Mouse (Mus musculus) spleen, postnatal 36 days (tissue): Measurements from ENCODE around the gene Kif15.
A peak's percentile ranks its signal among the peaks of the same experiment; 100 is the strongest.

ENCODE experiments used
- DNase-seq, 2 experiments: peaks; one replicate each; pipeline ENCODE4 v3.0.0; 2022; ENCODE audit warnings: low spot score in 2 of 2, mixed read lengths in 1 of 2

Gene Kif15

DNA sequence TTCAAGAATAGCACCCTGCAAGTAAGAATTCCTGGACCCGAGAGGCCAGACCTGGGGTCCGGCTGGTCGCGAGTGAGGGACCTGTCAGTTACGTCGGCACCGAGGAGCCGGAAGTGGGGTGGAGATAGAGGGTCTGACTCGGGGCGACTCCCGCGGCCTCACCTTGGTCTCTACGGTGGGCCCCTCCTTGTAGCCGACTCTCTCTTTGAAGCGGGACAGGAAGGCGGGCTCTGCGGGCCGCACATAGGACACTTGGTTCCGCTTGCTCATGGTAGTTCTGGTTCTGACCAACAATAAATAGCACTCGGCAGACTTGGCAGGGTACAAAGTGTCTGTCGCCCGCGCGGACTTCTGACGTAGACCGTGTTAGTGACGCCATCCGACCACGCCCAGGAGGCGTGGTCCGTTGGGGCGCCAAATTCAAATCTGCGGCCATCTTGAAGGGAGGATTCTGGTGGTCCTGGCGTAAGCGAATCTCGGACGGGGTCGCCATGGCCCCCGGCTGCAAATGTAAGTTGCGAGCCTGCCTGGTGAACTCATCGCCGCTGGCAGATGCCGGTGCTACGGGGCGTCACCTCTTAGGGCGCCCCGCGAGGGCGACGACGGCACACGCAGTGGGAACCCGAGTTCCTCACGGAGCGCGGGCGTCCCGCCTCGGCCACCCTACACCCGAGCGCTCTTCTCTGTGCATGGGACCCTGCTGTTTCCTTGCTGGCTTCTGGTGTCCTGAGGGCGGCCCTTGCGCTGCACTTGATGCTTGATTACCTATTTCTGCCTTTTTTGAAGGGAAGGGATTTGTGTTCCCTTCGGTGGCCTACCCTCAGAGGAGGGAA, at the start of gene Kif15, which contains the start of gene 1110059G10Rik:
Gene Kif15 (plus strand): TSS at position 404 of the 833 bp plus-strand sequence.
Gene 1110059G10Rik (minus strand): TSS at position 358 of the 833 bp plus-strand sequence.
- DNase-seq, result peak; percentile 82 to 90

DNA sequence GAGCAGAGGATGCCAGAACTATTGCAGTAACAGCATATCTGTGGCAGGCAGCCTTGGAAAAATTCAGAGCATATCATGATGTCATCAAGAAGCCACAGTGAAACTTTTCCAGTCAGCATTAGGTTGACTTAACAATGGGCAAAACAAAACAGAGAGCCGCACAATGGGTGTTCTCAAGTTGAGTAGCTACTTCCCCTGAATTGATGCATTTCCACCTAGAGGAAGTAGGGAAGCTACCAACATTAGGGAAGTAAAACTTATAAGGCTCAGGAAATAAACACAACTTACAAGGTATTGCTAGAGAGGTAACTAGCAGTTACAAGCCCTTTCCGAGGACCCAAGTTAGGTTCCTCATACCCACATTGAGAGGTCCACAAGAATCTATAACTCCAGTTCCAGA, 49.8 kb upstream of the Kif15 start:
- no peak for DNase-seq

DNA sequence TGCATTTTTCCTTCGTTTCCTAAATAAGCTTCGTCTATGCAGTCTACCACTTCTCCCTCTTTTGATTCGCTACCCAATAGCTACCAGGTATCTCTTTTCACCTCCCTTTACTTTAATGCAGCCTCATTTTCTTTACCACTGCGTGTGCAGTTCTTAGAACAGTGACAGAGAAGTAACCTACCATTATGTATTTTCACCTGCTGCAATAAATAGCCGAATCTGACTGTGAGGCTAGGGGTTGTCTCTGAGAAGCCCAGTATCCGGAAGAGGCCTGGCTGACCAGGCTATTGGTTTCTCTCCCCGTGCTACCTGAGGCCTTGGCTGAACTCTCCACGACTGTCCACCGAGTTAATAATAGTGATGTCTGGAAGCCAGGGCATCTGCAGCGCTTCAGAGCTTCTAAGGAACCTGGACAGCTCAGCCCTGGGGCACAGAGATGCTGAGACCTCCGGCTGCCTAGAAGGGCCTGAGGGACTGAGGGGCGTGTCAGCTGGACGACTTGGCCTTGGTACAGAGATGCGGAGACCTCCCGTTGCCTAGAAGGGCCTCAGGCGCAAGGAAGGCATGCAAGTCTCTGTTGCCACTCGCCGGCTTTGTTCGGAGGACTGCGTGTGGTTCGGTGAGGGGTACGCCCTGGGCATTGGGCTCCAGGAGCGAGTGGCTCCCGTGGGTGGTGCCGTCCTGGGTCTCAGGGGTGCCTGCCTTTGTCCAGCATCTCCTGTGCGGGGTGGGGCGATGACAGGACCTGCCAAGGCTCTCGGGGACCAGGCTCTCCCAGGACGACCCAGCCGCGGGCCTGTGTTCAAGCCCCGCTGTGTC, 47.9 kb upstream of the Kif15 start:
- DNase-seq, result no peak

- no peak for DNase-seq
These were observed 28.4 kb upstream of the Kif15 start for GRCm38 (mm10) chr9:122922436-122922835.

DNA sequence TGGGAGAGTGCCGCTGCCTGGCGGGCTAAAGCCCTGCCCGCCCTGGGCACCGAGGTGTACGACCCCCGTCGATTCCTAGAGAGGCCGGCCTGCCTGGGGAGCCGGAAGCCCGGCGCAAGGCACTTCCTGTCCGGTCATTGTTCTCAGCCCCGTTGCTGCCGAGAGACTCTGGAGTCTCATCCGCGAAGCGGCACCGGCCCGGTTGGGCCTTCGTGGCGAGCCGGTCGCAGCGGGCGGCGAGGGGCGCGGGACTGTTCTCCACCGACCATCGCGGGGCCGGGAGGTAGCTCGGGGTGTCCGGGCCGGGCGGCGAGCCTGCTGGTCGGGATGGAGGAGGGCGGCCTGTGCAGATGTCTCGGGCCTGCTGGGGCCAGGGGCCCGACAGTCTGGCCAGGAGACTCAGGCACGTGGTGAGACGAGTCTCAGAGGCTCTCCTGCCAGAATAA, 27.9 kb upstream of the Kif15 start, which contains the start of gene Zfp105:
Gene Zfp105 (plus strand): TSS at position 137 of the 446 bp plus-strand sequence.
- peak; percentile 6 for DNase-seq

DNA sequence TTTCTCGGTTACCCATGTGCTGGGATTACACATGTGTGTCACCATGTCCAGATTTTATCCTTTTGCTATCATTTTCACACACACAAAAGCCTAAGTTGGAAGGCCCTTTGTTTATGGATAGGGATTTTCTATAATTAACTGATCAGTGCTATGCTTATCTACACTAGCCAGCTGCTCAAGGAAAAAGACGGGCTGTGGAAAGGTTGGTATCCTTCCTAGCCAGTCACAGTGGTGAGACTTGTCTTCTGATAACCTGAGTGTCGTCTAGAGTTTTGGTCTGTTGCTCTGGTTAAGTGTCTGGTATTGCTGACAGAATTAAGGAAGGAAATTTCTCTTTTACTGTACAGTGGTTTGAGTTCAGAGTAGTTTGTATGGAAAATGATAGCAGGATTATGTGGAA, 21.9 kb upstream of the Kif15 start:
- no peak for DNase-seq

DNA sequence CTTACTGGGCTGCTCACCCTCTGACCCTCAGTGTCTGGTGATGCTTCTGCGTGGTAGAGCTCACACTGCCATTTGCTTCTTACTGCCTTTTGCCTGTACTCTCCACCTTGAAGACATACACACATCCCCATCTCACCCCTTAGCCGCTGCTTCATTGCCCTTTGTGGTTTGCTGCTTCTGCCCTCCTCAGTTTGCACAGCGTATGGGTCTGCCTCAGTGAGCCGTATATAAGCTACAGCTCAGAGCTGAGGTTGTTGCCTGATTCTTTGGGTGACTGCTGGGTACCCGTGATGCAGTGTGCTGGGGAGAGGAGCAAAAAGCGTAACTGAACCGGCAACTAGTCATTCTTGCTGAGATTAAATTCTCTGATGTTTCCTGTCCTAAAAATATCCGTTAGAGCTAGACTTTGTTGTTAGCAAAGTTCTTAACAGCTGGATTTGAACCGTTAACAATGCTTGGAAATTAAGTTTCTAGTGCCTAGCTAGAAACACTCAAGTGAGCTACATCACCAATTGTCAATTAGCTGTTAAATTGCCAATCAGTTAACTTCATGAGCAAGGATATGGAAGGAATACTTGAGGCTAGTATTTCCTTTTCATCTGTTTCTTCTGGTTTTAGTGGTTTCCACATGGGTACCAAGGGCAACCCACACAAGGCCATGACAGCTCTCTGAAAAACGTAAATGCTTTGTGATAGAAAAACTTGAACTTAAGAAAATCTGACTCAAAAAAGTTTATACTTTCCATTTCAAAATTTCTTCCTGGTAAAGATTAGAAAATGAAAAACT, 47.8 kb downstream of the Kif15 start:
- DNase-seq, result no peak

DNA sequence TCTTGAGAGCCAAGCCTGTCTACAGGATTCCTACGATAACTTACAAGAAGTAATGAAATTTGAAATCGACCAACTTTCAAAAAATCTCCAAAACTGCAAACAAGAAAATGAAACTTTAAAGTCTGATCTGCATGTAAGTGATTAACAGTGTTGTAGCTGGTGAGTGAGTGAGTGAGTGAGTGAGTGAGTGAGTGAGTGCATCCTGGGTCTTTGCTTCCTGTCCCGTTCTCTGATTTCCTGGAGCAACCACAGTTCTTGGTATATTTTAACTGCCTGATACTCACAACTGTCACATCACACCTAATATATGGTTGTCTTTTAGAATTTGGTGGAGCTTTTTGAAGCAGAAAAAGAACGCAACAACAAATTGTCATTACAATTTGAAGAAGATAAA, 48.3 kb downstream of the Kif15 start:
- no peak for DNase-seq

DNA sequence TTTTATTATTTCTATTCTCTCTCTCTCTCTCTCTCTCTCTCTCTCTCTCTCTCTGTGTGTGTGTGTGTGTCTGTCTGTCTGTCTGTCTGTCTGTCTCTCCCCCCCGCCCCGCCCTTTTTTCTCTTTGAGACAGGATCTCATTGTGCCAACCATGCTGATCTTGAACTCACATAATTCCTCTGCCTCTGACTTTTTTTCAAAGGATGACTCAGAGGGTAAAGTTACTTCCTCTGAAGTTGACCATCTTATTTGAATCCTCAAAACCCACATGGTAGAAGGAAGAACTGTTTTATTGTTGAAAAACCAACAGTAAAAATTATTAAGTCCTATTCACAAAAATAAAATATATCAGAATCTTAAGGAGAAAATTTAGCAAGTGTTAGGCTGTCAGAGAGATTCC, 53.9 kb downstream of the Kif15 start:
- DNase-seq, result no peak

DNA sequence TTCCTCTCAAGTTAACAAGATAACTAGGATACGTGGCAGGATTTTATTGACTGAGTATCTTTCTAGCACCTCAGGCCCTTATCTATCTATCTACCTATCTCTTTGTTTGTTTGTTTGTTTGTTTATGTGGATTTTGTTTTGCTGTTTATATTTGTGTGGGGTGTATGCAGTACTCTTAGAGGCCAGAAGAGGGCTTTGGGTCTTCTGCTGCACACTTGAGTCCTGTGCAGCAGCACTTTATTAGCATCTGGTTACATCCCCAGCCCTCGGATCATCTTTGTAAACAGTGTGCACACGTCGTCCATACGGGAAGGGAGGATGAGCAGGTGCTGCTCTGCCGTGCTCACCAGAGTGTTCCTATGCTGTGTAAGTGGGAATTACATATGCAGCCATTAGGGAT, 55.2 kb downstream of the Kif15 start:
- DNase-seq, result no peak

- peak; percentile 84 for DNase-seq
These were observed 70.3 kb downstream of the Kif15 start, which contains the start of gene Tmem42 for GRCm38 (mm10) chr9:123020995-123021631. TSS of gene Tmem42 (plus strand) at chr9:123021326.

GRCm38 (mm10) chr9:123021636-123022379, 71.0 kb downstream of the Kif15 start:
- no peak for DNase-seq

- DNase-seq, result no peak
These were observed 73.4 kb downstream of the Kif15 start for GRCm38 (mm10) chr9:123024201-123024600.

- no peak for DNase-seq
These were observed 80.8 kb downstream of the Kif15 start for GRCm38 (mm10) chr9:123031496-123032246.

GRCm38 (mm10) chr9:123034426-123034825, 83.6 kb downstream of the Kif15 start, which contains the start of gene Tgm4:
TSS of gene Tgm4 (plus strand) at chr9:123034726.
- no peak for DNase-seq

DNA sequence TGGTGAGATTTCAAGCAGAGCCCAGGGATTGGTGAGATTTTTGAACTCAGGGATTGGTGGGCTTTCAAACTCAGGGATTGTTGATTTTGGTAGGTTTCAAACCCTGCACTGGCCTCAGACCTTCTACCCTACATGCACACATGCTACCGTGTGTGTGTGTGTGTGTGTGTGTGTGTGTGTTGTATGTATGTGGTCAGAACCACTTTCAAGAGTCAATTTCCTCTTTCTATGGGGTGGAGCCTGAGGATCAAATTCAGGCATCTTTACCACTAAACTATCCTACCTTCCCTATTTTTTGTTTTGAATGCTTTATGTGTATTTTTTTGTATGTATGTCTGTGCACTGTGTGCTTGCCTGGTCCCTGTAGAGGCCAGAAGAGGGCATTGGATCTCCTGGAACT, 96.8 kb downstream of the Kif15 start:
- DNase-seq, result no peak

GRCm38 (mm10) chr9:123058724-123059292, 108.0 kb downstream of the Kif15 start:
- DNase-seq, result peak; percentile 32 to 39

- no peak for DNase-seq
These were observed 109.3 kb downstream of the Kif15 start for GRCm38 (mm10) chr9:123060172-123060571.
